Mouse (Mus musculus): ENCODE data around the gene Kmt2c. TPM values are rescaled to one million over a fixed set of nuclear protein-coding genes. Genes with fewer than 3 reads are reported as not detected.

Gene Kmt2c
- total and polyA plus RNA-seq, 3 experiments, result 23.8 to 34.0 (median 26.2) TPM

DNA sequence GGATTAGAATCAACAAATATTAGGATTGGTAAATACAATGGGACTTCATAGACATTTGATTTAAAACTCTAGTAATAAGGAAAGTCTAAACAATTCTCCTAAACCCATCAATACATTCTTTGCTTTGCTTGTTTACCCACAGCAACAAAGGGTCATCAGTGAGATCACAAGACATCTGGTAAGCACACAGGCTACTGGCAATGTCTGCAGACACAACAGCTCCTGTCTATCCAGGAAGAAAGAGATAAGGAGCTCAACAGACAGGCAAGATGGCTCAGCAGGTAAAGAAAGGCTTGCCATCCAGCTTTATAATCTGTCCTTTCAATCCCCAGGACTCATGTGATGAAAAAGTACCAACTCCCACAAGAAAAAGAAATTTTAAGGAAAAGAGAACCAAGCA, 19.7 kb downstream of the Kmt2c start:
- TF ChIP-seq KAT2A (conservative IDR thresholded peaks at IDR 0.05; ENCODE audit: low read depth, low read length) (no peak), NRF1 (IDR thresholded peaks at IDR 0.05; ENCODE audit: insufficient read depth, low read depth, low read length, poor library complexity, severe bottlenecking) (no peak), ETS1 (IDR thresholded peaks at IDR 0.05; ENCODE audit: low read depth, low read length) (0 out of 2 replicates have a peak, but pooled peaks have one; percentile 36), UBTF (IDR thresholded peaks at IDR 0.05; ENCODE audit: borderline replicate concordance, insufficient read depth, low read depth, low read length) (no peak), EP300 (IDR thresholded peaks at IDR 0.05; ENCODE audit: low read depth in 1 of 2, low read length in 2 of 2) (0 out of 4 replicates have a peak, but pooled peaks of 1 of the 2 experiments have one; percentile 21), TAL1 (IDR thresholded peaks at IDR 0.05; ENCODE audit: low read length) (no peak)
- Histone ChIP-seq H3K9me3 (replicated peaks; ENCODE audit: insufficient read depth, low read length) (no peaks in the 10 kb centered on the region), H3K27me3 (ENCODE audit: control insufficient read depth in 1 of 2, insufficient read depth in 2 of 2, low read length in 2 of 2) (no peaks in the 10 kb centered on the region), H3K4me1 (ENCODE audit: control insufficient read depth in 1 of 2, insufficient read depth in 2 of 2, low read length in 2 of 2) (peaks cover 20 to 37% of the 10 kb centered on the region in 2 experiments), H3K9ac (ENCODE audit: control insufficient read depth, low read depth, low read length, poor library complexity, severe bottlenecking) (no peak overlapping the region), H3K27ac (ENCODE audit: control insufficient read depth, low read depth, low read length) (no peak overlapping the region), H3K36me3 (ENCODE audit: control insufficient read depth in 1 of 2, insufficient read depth in 2 of 2, low read length in 2 of 2) (peaks cover 1 to 43% of the 10 kb centered on the region in 2 experiments; a peak in 3 of 4 replicates), H3K4me3 (ENCODE audit: control insufficient read depth in 1 of 2, insufficient read depth in 1 of 2, low read depth in 2 of 2, low read length in 2 of 2) (no peak overlapping the region), H3K79me2 (ENCODE audit: control insufficient read depth, insufficient read depth, low read length, poor library complexity) (peaks cover 71% of the 10 kb centered on the region)
- no peak for DNase-seq (ENCODE audit: low read depth, low spot score)

DNA sequence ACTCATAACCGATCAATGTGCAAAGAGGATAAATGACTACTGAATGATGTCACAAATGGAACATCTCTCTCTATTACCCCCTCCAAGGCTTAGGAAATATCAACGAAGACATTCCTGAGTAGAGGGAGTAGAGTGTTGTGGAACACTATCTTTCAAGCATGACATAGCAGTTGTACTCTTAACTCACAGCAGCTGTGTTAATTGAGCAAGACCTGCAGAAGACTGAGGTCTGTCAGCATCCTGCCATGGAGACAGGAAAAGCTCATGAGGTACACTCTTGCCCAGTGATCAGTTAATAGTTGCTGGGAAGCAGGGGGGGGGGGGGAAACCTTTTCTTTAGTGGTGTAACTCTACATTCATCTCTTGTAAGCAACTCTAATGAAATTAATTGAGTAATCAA, 22.8 kb downstream of the Kmt2c start:
- Histone ChIP-seq H3K9me3 (replicated peaks; ENCODE audit: insufficient read depth, low read length) (no peaks in the 10 kb centered on the region), H3K36me3 (ENCODE audit: control insufficient read depth in 1 of 2, insufficient read depth in 2 of 2, low read length in 2 of 2) (peaks cover 1 to 46% of the 10 kb centered on the region in 2 experiments; a peak in 3 of 4 replicates), H3K9ac (ENCODE audit: control insufficient read depth, low read depth, low read length, poor library complexity, severe bottlenecking) (no peak overlapping the region), H3K79me2 (ENCODE audit: control insufficient read depth, insufficient read depth, low read length, poor library complexity) (peaks cover 69% of the 10 kb centered on the region), H3K27ac (ENCODE audit: control insufficient read depth, low read depth, low read length) (no peak overlapping the region), H3K4me1 (ENCODE audit: control insufficient read depth in 1 of 2, insufficient read depth in 2 of 2, low read length in 2 of 2) (peaks cover 30 to 38% of the 10 kb centered on the region in 2 experiments), H3K4me3 (ENCODE audit: control insufficient read depth in 1 of 2, insufficient read depth in 1 of 2, low read depth in 2 of 2, low read length in 2 of 2) (no peak overlapping the region), H3K27me3 (ENCODE audit: control insufficient read depth in 1 of 2, insufficient read depth in 2 of 2, low read length in 2 of 2) (no peaks in the 10 kb centered on the region)
- DNase-seq (ENCODE audit: low read depth, low spot score), result no peak
- TF ChIP-seq RCOR1 (IDR thresholded peaks at IDR 0.05; ENCODE audit: low read depth, low read length) (0 out of 2 replicates have a peak, but pooled peaks have one; percentile 13), CHD1 (IDR thresholded peaks at IDR 0.05; ENCODE audit: low read depth, low read length) (no peak), ZNF384 (IDR thresholded peaks at IDR 0.05; ENCODE audit: low read depth, low read length) (no peak), GATA1 (IDR thresholded peaks at IDR 0.05; ENCODE audit: low read depth, low read length) (no peak), ETS1 (IDR thresholded peaks at IDR 0.05; ENCODE audit: low read depth, low read length) (0 out of 2 replicates have a peak, but pooled peaks have one; percentile 9), SIN3A (IDR thresholded peaks at IDR 0.05; ENCODE audit: low read length) (no peak), ZMIZ1 (IDR thresholded peaks at IDR 0.05; ENCODE audit: low read depth, low read length) (no peak), ZKSCAN1 (IDR thresholded peaks at IDR 0.05; ENCODE audit: low read depth, low read length) (no peak), BHLHE40 (IDR thresholded peaks at IDR 0.05; ENCODE audit: borderline replicate concordance, low read depth, low read length) (0 out of 2 replicates have a peak, but pooled peaks have one; percentile 0)
